Mouse (Mus musculus) spleen, adult 18-20 months (tissue): ENCODE measurements around the gene Rprd2.
"Not testable (repeated sequence)": the region's sequence is repeated elsewhere in the genome, so short reads cannot be mapped to it uniquely, and the experiment has no call there.

Experiments
- DNase-seq, 2 experiments: peaks; one replicate each; pipeline ENCODE4 v3.0.0; 2022; ENCODE audit warnings: mixed read lengths in 2 of 2

Rprd2 gene

GRCm38 (mm10) chr3:95816681-95817080 is 2.0 kb downstream of the Rprd2 start:
- no peak for DNase-seq

GRCm38 (mm10) chr3:95808384-95808783 is 10.3 kb downstream of the Rprd2 start:
- no peak for DNase-seq

DNA sequence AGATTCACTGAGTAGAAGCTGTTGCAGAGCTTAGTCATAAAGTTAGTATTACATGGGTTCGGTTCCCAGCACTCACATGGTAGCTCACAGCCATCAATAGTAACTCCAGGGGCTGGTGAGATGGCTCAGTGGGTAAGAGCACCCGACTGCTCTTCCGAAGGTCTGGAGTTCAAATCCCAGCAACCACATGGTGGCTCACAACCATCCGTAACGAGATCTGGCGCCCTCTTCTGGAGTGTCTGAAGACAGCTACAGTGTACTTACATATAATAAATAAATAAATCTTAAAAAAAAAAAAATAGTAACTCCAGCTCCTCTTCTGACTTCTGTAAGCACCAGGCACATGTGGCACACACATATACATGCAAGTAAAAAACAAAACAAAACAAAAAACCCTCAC is 11.0 kb downstream of the Rprd2 start:
- not testable (repeated sequence) for DNase-seq

- no peak for DNase-seq
These were observed 12.0 kb downstream of the Rprd2 start for GRCm38 (mm10) chr3:95806677-95807076.

- no peak for DNase-seq
These were observed 14.8 kb downstream of the Rprd2 start for GRCm38 (mm10) chr3:95803851-95804250.

DNA sequence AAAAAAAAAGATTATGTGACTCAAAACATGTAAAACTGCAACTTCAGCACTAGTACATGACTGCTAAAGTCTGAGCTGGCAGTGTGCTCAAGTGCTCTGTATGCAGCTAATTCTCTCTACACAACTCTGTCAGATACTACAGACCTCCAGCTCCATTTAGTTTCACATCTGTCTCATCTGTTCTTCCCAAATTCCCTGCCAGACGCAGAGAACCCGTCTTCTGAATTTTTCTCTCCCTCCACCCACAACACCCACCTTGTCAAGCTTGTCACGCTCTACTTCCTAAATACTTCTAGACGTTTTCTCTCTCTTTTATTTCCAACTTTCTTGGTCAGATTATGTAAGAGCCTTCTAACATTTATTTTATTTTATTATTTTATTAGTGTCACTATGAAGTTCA is 19.9 kb downstream of the Rprd2 start:
- no peak for DNase-seq

GRCm38 (mm10) chr3:95794299-95794698 is 24.4 kb downstream of the Rprd2 start:
- no peak for DNase-seq

DNA sequence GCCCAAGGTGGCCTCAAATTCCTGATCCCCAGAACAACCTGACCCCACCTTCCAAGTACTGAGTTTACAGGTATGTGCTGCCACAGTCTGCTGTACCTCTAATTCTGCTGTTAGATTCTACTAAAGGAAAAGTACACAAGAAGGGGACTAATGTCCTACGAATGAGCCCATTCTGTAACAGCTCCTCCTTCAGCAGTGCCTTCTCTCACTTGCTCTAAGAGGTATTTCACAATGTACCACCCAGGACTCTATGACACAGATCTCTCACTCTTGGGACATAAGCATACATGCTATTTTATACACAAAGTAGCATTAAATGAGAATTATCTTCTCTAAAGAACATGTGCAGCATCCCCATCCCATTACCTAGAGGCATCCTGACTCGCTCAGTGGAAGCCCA is 25.0 kb downstream of the Rprd2 start:
- DNase-seq = no peak

GRCm38 (mm10) chr3:95785501-95785900 is 33.2 kb downstream of the Rprd2 start:
- no peak for DNase-seq

- peak in 1 of 2 experiments; percentile 25 for DNase-seq
These were observed 46.7 kb downstream of the Rprd2 start for GRCm38 (mm10) chr3:95771985-95772384.

DNA sequence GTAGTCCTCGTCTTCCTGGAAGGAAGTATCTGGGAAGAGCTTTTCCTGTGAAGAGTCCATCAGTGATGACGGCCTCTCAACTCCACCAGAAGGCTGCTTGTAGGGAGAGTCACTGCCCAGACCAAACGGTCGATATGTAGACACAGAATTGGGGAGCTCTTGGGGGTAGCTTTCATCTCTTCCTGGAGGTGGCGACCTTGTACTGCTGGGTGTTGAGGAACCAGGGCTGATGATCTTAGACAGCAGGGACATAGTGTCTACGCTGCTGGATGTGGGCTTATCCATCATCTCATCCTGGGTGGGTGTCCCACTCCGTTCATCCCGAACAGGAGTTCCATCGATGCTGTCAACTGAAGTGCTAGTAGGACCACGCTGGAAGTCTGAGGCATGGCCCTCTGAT is 53.1 kb downstream of the Rprd2 start:
- DNase-seq = no peak

- DNase-seq = no peak
These were observed 54.9 kb downstream of the Rprd2 start for GRCm38 (mm10) chr3:95763811-95764210.

DNA sequence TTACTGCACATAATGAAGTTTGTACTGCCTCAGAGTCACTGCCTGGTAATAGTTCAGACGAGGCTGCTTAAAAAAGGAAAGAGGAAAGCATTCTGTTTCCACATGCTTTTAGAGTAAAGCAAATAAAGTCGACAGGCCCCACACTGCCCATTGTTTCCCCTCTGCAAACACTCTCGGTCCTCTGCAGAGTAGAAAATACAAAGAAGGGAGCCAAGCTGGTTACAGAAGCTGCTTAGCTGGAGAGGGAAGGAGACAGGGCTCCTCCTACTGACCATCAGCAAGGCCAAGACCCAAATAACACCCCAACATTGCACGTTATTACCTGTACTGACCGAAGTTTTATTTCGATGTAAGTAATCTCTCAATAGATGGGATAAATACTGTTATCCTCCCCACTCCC is 55.7 kb downstream of the Rprd2 start:
- DNase-seq = no peak

DNA sequence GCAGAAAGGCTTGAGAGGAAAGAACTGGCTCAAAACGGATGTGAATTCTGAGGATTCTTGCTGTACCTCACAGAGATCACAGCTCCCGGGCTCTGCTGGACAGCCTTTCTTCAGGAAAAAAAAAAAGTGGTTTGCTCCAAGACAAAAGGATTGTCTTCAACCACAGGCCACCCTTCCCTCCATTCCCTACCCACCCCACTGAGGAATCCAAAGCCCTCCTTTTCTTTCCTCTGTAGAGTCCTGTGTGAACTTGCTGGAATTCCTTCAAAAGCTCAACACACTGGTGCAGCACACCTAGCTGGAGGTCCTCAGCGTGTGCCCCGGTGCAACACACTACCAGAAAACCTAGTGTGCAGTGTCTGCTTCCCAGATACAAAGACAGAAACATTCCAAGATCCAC is 56.9 kb downstream of the Rprd2 start:
- no peak for DNase-seq

DNA sequence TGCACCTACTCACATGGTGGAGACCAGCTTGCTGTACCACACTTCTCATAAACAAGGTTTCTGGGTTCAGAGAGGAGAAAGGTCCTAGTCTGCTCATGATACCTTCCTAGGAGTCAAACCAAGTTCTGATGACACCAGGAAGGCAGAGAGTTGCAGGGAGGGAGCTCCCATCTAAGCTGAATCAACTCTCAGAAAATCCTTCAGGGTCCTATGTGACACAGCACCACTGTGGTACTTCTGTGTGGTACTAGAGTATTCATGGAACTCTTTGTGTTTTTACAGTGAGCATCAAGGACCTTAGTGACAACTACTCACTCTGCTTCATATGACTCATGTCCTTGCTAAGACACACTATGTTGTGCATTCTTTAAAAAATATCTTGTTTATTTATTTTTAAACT is 58.0 kb downstream of the Rprd2 start:
- no peak for DNase-seq

- no peak for DNase-seq
These were observed 58.6 kb downstream of the Rprd2 start, which contains the start of gene Tars2 for GRCm38 (mm10) chr3:95760106-95760505. Gene Tars2, minus strand, starts transcription at chr3:95760206.

DNA sequence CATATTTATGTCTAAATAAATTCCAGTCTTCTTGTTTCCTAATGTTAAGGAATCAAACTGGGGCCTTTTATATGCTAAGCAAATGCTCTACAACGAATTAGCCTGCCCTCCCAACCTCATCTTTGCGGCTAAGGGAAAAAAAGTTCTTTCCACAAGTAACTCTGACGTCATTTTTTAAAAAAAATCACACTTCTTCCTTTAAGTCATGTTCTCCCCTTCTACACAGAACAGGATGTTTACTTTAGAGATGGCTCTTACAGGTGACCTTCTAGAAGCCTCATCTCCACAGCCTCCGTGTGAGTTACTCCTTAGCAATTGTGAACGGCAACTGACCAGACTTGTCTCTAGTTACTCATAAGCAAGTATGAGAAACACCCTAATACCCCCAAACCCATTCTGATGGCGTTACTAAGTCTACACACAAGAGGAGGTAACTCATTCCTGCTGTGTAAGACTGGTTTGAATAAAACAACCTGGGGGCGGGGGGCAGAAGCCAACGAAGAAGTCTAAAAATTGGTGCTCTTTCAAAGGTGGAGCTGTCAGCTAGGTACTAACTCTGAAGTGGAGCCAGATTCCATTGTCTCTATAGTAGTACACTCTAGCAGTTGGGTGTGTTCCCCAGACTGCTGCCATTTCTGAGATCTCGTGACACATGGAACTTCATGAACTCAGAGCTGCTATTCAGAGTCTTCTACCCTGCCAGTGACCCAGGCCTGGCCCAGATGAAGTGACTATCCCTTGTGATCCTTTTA is 60.0 kb downstream of the Rprd2 start:
- no peak for DNase-seq

DNA sequence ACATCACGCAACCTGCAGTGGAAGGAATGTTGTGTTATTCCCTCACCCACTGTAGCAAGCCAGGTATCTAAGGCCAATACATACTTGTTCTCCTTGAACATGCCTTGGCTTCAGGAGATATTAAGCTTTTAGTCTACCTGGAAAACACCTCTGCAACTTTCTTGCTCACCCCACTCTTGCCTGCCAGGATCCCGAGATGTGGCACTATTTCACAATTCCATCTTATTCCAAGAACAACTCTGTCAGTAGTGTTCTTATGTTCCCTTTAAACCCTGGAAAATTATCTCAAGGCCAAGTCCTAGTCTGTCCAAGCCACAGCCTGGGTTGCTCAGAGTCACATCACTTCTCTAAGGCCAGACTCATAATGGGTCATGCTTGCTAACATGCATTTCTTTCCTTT is 61.9 kb downstream of the Rprd2 start:
- DNase-seq = no peak

DNA sequence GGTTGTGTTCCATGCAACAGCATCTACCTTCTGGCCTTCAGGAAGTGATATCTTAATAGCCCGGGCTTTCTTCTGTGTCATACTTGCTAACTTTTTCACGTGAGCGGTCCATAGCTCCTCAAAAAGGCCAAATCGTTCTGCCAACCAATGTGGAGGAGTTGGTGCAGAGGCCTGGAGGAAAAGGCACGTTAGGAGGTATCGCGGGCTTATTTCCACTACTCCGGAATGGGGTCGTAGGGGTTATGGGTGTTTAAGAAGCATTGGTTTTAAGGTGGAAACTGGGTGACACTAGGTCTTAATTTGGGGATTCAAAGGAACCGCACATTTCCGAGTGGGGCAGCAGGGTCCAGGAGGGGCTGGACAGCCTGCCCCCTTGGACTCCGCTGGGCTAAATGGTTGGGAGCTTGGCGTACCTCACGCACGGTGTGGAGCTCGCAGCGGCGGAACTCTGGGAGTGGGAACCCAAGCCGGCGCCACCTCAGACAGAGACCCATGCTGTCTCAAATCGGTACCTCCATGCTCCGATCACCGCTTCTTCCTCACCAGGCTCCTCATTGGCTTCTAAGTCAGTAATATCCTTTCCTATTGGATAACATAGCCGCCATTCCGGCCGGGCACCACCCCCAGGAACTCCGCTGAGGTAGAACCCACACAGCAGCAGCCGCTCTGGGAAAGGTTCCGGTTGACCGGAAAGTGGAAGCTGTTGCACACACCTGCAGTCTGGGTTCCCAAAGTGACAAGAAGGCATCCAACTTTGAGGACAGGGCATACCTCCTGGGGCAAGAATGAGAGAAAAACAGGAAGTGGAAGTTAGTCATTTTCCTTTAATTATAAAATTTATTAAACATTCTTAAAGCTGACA is 64.1 kb downstream of the Rprd2 start:
- peak; percentile 79 to 83 for DNase-seq

DNA sequence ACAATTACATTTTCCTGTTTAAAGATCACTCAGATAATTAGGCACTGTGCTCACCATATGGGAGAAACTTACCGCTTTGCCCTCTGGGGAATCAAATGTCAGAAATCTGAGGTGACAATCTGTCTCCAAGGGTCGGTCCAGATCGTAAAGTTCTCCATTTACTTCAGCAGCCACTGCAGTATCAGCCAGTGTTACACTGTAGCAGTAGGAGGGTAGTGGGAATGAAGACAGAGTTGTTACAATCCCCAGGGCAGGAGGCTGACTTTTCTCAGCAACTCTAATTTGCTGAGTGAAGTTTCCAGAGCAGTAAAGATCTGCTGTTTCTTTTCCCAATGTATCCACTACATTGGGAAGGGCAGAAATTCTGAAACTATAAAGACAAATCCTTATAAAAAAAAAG is 65.7 kb downstream of the Rprd2 start:
- no peak for DNase-seq

DNA sequence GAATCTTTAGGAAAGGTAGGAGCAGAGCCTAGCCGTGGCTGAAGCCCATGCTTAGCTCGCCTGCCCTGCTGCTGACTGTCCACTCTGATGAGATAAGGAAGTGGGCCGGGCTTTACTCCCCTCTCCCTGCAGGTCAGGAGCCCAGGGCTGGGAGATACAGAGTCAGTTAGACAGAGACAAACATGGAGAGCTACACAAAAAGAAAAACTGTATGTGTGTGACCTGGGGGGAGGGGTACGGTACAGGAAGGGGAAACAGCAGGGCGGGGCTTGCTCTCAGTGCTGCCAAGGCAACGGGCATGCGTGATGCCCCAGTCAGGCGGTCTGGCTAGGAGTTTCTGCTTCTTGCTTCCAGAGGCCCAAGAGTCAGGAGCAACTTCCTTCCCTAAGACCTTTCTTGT is 78.3 kb downstream of the Rprd2 start:
- no peak for DNase-seq

GRCm38 (mm10) chr3:95739353-95740104 is 79.1 kb downstream of the Rprd2 start, which contains the start of gene Ecm1:
Gene Ecm1, minus strand, starts transcription at chr3:95739569.
- DNase-seq = no peak

GRCm38 (mm10) chr3:95735071-95735670 is 83.5 kb downstream of the Rprd2 start:
- DNase-seq = no peak
